Mouse (Mus musculus): ENCODE measurements around the gene Gpc6. TPM values are rescaled to one million over a fixed set of nuclear protein-coding genes. Genes with fewer than 3 reads are reported as not detected.

Gpc6 gene
- total RNA-seq, 1 experiment from 2014 or later = not detected

DNA sequence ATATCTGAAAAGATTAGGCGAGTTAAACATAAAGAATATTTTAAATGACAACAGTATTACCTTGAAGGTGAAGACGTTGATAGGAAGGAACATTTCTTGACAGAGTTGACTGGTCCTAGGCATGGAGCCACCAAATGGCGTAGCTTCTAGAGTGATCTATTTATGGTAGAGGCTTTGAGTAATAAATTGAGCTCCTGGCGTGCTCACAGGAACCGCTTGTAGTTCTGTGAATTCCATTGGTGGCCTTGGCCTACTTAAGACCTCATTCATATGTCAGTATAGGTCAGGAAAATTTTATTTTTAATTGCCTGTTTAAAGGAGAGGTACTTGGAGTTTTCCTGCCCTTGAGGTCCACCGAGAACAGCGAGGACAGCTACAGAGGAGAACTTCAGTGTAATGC, 18.6 kb downstream of the Gpc6 start:
- ATAC-seq (replicated peaks; ENCODE audit: insufficient number of reproducible peaks, low FRiP score, low TSS enrichment, poor library complexity, severe bottlenecking) = no peak

DNA sequence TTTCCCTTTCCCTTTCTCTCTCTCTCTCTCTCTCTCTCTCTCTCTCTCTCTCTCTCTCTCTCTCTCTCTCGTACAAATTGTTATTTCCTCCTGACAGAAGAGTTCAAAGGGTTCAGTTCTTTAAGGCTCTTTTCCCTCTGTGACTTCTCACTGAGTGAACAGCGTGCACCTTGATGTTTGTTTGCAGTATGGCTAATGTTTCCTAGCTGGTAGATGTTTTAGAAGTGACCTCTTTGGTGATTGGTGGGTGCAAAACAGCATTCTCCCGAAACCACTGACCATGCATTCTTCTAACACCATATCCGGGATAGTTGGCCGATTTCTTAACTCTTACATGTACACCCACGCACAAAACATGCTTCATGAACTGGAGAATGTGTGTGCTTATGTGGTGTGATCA, 20.9 kb downstream of the Gpc6 start:
- ATAC-seq (replicated peaks; ENCODE audit: insufficient number of reproducible peaks, low FRiP score, low TSS enrichment, poor library complexity, severe bottlenecking) = no peak

DNA sequence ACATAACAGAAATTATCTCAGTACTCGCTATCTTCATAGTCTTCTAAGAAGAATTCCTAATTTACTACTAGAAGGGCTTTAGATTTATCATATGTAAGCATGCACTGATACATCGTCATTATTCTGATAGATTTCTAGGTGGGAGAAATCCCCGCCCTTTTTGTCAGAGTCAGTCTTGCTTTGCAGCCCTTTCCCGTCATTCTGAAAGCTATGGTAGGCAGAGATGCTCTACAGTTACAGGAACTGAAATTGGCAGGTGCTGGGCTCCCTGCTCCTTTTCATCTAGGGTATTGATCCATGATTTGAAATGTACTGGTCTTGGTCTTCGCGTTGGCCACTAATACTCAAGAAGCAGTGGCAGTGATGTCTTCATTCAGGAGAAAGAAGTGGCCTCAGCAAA, 22.3 kb downstream of the Gpc6 start:
- ATAC-seq (replicated peaks; ENCODE audit: insufficient number of reproducible peaks, low FRiP score, low TSS enrichment, poor library complexity, severe bottlenecking) = no peak

DNA sequence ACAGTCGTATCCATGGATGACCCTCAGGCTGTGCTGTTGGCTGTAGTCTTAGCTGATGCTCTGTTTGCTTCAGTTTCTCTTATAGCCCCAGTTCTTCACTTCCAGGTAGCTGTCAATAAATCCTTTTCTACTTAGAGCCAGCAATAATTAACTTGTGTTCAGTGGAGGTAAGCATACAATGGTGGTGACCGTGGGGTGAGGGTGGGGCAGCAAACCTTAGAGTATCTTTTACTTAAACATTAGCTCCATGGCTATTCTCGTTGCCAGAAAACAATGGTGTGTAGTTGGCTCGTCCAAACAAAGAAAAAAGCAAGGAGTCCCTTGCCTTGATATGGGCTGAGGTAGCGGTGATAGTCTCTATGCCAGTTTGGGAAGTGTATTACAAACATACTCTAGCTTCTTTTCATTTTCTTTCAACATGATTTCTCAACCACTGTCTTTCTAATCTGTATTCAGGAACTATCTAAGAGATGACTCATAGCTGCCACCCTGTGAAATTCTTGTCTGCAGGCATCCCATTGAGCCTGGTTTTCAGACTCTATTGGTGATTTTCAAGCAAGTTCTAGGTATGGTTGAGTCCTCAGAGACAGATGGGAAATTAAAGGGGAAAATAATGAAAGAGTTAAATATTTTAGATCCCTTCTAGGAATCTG, 22.9 kb downstream of the Gpc6 start:
- no peak for ATAC-seq (replicated peaks; ENCODE audit: insufficient number of reproducible peaks, low FRiP score, low TSS enrichment, poor library complexity, severe bottlenecking)

DNA sequence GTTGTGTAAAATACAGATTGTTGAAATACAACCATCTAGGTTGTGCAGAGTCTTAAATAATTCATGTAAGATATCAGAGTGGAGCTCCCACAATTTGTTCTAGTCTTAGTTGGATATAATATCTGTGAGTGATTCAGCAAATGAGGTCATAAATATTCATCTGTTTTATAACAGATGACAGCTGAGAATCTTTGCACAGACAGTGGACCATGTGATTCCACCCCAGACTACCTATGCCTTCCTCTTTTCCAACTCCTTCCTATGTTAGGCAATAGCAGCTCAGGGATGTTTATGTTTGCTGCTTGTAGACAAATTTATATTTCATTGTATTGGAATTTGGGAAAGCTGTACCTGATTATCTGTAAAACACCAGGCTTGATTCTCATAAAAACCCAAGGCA, 32.0 kb downstream of the Gpc6 start:
- ATAC-seq (replicated peaks; ENCODE audit: insufficient number of reproducible peaks, low FRiP score, low TSS enrichment, poor library complexity, severe bottlenecking) = no peak

DNA sequence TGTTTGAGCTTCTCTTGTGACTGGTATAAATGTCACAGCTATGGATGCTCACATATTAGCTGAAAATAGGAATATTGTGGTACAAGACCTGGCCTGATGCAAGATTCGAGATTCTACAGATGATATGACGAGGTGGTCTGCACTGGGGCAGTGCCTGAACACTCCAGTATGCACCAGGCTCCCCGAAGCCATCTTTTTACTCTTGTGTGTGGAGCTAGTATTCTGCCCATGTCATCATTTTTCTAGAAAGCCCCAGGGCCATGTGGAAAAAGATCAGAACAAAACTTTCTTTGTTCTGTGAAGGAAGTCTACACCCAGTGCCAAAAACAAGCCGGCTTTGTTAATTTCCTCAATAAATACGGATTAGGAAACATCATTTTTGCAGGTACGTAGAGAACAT, 39.7 kb downstream of the Gpc6 start:
- ATAC-seq (replicated peaks; ENCODE audit: insufficient number of reproducible peaks, low FRiP score, low TSS enrichment, poor library complexity, severe bottlenecking) = no peak

DNA sequence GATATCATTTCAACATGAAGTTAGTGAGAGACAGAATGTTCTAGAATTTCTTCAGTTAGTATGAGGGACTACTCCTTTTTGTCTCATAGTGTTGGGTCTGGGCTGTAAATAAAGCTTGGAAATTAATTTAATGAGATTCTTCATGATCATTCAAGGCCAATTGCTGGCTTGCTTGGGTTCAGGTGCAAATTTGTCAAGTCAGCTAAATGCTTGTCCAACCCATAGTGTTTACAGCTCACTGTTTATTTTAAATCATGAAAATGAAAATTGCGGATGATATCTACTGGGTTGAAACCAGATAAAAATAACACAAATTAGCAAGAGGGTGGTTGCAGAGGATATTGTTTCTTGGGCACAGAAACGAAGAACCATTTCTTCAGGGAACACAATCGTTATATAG, 49.6 kb downstream of the Gpc6 start:
- ATAC-seq (replicated peaks; ENCODE audit: insufficient number of reproducible peaks, low FRiP score, low TSS enrichment, poor library complexity, severe bottlenecking) = no peak

DNA sequence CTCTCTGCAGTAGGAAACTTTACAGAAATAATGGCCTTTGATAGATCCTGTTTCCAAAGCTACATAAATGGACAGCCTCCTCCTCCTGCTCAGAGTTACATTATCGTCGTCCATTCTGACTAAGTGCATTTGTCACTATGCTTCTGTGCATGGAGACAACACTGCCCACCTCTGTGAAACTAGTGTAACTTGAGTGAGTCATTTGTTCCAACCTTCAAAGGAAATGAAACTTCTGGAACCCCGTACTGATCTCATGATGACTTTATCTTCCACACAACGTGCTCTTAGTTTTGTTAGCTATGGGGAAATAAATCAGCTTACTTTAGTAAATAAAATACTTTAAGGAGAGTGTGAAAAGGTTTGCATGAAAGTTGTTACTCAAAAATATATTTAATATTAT, 50.1 kb downstream of the Gpc6 start:
- ATAC-seq (replicated peaks; ENCODE audit: insufficient number of reproducible peaks, low FRiP score, low TSS enrichment, poor library complexity, severe bottlenecking) = no peak

DNA sequence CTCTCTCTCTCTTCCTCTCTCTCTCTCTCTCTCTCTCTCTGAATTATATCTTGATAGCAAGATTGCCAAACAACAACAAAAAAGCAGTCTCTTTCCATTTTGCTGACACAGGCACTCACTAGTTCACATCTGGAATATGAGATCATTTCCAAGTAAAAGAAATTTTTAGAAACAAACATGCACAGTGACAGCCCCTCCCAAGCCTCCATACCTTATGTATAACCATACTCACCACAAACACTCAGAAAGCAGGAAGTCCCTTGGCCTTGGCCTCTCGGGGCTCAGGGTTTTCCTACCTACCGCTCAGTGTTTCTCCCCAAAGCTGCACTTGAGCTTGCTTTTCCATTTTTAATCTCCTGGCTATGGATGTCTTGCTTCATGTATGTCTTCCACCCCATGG, 52.1 kb downstream of the Gpc6 start:
- ATAC-seq (replicated peaks; ENCODE audit: insufficient number of reproducible peaks, low FRiP score, low TSS enrichment, poor library complexity, severe bottlenecking) = no peak

DNA sequence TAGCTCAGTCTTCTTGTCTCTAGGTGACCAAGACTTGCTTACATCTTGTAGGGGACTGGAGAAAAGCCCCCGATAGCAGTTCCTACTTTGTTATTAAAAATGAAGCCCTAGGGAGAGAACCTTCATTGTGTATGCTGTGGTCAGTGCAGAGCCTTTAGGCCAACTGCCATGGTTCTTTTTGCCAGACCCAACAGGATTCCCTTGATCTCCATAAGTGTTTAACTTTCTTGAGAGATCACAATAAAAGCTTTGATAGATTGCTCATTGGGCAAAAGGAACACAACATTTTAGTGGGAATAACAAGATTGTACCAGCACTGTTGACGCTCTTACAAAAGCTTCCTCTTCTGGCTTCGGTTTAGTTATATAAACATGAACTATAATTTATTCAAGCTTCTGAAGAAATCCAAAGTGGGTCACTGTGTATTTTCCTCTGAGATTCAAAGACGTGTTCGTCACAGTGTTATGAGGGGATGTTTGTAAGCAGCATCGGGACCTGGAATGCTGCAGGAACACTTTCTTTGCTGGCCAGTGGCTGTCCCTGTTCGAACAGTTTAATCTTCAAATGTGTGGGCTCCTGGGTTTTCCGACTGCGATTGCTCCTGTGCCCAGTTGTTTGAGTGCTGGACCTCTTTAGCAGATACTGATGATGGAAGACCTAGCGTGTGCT, 54.7 kb downstream of the Gpc6 start:
- no peak for ATAC-seq (replicated peaks; ENCODE audit: insufficient number of reproducible peaks, low FRiP score, low TSS enrichment, poor library complexity, severe bottlenecking)

DNA sequence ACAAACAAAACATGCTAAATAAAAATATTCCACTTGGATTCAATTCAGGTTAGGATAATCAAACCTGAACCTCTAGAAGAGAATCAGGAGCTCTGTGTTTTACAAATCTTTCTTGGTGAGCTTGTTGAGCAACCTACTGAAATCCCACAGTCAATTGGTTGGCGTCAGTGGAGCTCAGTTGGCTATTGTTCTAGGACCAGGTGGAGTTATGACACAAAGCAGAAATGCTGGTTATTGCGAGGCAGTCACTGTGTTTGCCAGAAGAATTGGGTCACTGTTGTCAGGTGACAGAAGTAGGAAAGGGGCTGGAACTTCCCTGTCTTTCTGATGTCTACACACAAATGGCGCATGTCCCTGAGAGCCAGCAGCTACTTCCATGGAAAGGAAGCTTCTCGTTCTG, 56.6 kb downstream of the Gpc6 start:
- no peak for ATAC-seq (replicated peaks; ENCODE audit: insufficient number of reproducible peaks, low FRiP score, low TSS enrichment, poor library complexity, severe bottlenecking)

DNA sequence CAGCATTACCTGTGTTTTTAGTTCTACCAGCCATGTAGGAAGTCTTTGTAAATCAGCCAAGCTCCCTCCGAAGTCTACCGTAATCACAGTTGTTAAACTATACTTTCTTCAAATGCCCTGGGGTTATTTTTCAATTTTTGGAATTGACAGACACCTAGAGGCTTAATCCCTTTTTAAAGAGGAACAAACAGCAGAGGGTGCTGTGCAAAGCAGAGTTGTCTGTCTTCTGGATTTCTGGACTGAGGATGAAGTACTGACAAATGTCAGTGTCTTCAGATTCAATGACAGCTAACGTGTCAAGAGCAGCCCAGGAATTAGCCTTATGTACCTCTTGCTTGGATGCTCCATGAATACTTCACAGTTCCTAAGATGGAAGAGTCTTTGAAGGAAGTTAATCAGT, 62.2 kb downstream of the Gpc6 start:
- no peak for ATAC-seq (replicated peaks; ENCODE audit: insufficient number of reproducible peaks, low FRiP score, low TSS enrichment, poor library complexity, severe bottlenecking)

DNA sequence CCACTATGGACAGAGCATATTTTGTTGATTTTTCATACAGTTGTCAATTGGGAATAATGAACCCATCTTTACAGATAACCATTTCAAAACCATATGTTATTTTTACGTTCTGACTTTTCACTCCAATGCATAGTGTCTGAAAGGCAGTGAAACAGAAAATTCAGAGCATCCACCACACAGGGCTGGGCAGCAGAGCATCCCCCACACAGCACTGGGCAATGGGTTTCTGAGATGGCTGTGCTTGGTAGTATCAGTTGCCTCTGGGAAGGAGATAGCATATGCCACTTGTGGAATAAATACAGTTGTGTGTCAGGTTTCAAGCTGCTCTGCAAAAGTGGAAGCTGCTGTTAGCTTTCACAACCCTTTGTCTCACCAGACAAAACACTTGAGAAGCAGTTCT, 75.3 kb downstream of the Gpc6 start:
- ATAC-seq (replicated peaks; ENCODE audit: insufficient number of reproducible peaks, low FRiP score, low TSS enrichment, poor library complexity, severe bottlenecking) = no peak

DNA sequence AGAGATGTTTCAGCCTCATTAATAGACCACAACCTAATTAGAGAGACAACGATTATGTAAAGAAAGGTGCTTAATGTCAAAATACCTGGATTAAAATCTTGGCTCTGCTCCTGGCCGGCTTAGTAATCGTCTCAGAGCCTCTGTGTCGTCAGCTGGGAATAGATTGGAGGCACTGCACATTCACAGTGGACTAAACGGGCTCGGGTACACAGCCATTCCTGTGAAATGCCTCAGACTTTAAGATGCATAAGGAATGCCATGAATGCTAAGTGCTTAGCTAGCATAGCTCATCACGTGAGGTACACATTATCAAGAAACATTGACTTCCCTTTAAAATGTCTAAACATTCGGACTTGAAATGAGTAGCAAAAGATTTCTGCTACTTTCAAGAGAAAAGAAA, 77.2 kb downstream of the Gpc6 start:
- ATAC-seq (replicated peaks; ENCODE audit: insufficient number of reproducible peaks, low FRiP score, low TSS enrichment, poor library complexity, severe bottlenecking) = no peak

DNA sequence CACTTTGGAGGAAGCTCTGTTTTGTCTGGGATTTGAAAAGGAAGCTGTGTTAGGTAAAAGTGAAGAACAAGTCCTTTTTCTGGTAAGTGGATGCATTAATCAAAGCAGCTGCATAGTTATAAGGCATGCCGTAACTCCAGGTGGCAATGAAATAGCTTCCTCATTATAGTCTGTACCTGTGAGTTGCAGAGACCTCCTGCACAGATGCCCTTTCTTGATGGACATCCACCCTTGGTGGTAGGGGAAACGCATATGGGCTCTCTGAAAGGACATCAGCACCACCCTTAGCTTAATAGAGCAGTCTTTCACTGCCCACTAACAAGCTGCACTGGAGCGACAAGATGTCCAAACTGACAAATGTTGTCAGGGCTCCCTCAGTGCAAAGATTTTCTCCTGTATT, 83.7 kb downstream of the Gpc6 start:
- ATAC-seq (replicated peaks; ENCODE audit: insufficient number of reproducible peaks, low FRiP score, low TSS enrichment, poor library complexity, severe bottlenecking) = no peak

DNA sequence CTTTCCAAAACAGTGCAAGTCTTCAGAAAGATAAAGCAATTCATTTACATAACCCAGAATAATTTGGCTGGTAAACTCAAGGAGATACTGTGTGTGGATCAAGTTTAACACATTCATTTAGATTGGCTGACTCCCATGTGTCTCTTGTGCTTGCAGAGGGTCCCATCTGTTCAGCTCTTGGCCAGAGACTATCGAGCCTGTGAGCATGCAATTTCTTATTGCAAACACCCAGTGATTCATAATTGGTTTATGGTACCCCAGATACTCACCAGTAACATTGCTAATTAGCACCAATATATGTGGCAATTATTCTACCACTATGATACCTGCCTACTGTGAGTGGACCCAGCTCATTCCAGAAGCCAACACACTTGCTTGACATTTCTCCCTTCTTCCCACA, 87.9 kb downstream of the Gpc6 start:
- ATAC-seq (replicated peaks; ENCODE audit: insufficient number of reproducible peaks, low FRiP score, low TSS enrichment, poor library complexity, severe bottlenecking) = no peak

DNA sequence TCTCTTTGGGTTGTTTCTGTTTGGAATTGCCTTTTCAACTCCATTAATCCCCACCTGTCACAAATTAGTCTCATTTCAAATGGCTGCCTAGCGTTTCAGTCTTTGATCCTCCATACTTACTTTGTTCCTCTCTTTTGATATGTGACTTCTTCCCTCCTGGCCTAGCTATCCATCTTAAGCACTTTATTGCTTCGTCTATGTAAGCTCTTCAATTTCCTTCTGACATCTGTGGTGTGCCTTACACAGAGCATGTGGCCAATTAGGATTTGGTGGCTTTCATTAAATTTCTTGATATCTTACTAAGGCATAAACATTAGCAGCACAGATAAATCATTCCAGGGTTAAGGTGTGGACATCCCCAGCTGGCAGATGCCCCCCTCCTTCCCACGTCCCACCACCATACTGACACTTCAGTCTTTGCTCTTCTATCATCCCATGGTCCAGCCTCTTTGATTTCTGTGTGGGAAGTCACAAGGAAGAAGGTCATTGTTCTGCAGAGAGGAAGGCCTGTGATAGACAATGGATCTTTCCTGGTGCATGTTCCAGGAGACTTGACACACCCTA, 88.5 kb downstream of the Gpc6 start:
- no peak for ATAC-seq (replicated peaks; ENCODE audit: insufficient number of reproducible peaks, low FRiP score, low TSS enrichment, poor library complexity, severe bottlenecking)

DNA sequence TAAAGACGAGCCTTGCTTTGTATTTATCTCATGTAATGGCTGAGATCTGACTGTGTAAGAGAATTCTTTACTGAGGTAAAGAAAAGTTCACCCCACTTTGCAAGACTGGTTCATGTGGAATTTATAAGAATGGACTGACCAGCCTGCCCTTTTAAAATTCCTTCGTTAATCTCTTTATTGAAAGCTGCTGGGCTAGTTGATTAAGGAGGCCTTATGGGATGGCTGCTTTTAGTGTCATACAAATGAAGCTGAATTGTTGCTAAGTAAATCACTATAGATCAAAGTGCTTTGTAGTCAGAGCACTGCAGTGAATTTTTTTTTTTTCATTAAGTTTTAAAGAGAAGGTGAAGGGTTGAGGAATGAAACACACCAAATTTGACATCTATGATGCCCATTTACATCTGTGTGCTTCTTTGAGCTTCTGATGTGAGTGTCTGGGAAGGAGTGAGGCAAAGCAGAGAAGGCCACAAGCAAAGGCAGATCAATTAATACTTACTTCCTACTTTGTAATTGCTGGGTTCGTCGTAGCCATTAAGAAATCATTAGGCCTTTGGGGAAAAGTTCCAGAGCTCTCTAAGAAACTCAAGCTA, 90.3 kb downstream of the Gpc6 start:
- no peak for ATAC-seq (replicated peaks; ENCODE audit: insufficient number of reproducible peaks, low FRiP score, low TSS enrichment, poor library complexity, severe bottlenecking)

DNA sequence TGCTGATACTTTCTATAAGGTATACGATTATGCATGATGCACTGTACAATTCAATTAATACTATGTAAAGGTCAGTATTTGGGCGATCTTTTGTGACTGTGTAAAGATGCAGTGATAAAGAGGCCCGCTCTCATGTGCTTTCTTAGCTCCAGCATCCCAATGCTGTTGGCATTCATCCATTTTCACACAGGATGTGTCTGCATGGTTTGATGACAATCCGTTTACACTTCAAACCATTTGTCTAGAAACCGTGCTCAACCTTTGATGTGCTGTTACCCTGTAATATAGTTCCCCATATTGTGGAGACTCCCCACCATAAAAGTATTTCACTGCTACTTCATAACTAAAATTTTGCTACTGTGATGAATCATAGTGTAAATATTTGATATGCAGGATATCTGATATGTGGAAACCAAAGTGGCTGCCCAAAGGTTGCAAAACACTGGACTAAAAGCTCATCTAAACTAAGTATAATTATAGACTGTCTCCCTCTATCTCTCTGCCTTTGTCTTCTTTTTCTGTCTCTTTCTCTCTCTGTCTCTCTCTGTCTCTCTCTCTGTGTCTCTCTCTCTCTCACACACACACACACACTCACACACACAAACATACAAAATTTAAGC, 97.2 kb downstream of the Gpc6 start:
- ATAC-seq (replicated peaks; ENCODE audit: insufficient number of reproducible peaks, low FRiP score, low TSS enrichment, poor library complexity, severe bottlenecking) = no peak

DNA sequence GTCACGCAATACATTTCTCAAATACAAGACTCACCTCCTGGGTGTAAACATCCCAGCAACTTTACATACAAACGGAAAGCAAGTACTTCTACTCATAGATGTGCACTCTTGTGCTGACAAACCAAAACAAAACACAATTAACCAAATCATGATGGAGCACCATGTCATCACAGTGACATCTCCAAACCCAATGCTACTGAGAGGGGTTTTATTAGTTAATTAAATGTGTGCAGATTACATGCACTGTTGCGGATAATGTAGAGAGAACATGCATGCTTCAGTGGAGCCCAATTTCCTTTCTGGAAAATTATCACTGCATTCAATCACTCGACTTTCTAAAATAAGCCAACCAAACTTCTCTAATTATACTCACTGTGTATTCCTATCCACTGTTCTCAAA, 109.0 kb downstream of the Gpc6 start:
- no peak for ATAC-seq (replicated peaks; ENCODE audit: insufficient number of reproducible peaks, low FRiP score, low TSS enrichment, poor library complexity, severe bottlenecking)
